Mouse (Mus musculus) granulocyte monocyte progenitor cell, adult 5-6 weeks (primary cell): ENCODE data around the gene Gp5. TPM values are rescaled to one million over a fixed set of nuclear protein-coding genes. Genes with fewer than 3 reads are reported as not detected.
A peak's percentile ranks its signal among the peaks of the same experiment; 100 is the strongest.
"Not testable (repeated sequence)": the region's sequence is repeated elsewhere in the genome, so short reads cannot be mapped to it uniquely, and the experiment has no call there.

Source experiments
- ATAC-seq: replicated peaks from 2 replicates; pipeline ENCODE4 v1.8.0; 2016; ENCODE audit warnings: mild to moderate bottlenecking, moderate TSS enrichment, inconsistent platforms; ENCODE audit not compliant: poor library complexity, severe bottlenecking
- total RNA-seq, 2 experiments: library from RNA; stranded (forward) in 1 of 2; stranded (reverse) in 1 of 2; fragments of 200-712, 200-1000 nt in 1 of 2; fragments of >200 nt in 1 of 2; fragmentation: Nextera tagmentation in 1 of 2; gene quantifications; 2 replicates each; pipeline ENCODE4 v1.2.3; 2014 to 2017

The Gp5 gene
- total RNA-seq (2014; fragmentation: Nextera tagmentation) (not detected in 2 replicates), total RNA-seq (2017) (1.4 TPM in 1 of 2 replicates, not detected in the other)

DNA sequence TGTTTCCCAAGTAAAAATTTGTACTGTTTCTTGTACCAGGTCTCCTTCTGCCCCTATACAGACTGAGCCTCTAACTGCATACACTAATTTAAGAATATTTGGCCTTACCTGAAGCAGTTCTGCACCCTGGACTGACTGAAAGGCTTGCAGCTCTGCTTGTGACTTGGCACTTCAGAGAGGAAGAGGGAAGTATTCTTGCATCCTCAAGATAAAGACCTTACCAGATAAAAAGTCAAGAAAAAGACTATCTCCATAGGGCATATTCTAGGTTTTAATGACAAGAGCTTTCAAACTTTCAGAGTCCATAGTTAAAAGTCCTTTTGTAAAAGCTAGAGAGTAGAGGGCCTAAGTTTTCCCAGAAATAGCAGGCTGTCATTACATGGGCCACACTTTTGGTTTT is at the start of gene Gp5:
Gp5 (minus strand) TSS at position 133 of the 400 bp plus-strand sequence.
- no peak for ATAC-seq

GRCm38 (mm10) chr16:30353489-30353888 is 42.9 kb upstream of the Gp5 start:
- ATAC-seq, result not testable (repeated sequence)

DNA sequence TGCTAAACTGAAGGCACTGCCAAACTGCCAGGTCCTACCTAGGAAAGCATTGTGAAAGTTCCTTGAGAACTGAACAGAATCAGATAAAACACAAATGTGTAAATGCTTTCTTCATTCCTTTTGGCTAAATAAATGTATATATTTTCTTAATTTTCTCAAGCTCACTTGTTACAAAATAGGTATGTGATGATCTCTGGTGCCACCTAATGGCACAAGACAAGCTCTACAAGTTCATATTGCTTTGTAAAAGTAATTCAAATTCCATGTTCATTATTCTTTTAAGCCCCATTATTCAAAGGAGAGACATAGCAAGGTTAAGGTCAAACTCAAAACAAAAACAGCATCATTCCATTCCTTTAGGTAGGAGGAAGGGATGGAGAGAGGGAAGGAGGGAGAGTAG is 3.7 kb upstream of the Gp5 start:
- ATAC-seq, result no peak

GRCm38 (mm10) chr16:30310171-30310515 is 436 bp downstream of the Gp5 start:
- no peak for ATAC-seq

DNA sequence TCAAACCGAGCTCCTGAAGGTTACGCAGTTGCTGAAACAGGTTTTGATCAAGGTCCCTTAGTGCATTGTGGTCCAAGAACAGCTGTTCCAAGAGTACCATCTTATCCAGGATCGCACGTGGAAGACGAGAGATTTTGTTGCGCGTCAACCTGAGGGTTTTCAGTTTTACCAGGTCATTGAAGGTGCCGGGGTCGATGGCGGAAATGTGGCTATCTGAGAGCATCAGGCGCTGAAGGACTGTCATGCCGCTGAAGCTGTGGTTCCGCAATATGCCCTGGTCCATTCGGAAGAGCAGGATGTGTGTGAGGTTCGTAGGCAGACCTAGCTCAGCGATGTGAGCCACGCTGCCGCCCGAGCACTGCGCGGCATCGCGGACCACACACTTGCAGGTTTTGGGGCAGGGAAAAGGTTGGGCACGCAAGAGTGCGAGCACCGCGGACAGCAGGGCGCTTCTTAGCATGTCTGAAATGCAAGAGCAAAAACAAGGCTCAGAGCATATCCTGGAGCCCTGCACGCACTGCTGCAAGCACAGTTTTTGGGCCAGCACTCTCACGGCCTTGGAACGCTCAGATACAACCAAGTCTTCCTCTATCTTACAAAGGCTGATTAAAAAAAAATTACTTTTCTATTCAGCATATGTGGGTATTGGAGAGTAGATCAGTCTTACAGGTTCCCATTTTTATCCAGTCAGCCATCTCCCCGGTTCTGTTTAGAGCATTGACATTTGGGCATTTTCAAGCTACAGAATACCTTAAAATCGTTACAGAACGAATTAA is 996 bp downstream of the Gp5 start:
- ATAC-seq, result peak; percentile 62

DNA sequence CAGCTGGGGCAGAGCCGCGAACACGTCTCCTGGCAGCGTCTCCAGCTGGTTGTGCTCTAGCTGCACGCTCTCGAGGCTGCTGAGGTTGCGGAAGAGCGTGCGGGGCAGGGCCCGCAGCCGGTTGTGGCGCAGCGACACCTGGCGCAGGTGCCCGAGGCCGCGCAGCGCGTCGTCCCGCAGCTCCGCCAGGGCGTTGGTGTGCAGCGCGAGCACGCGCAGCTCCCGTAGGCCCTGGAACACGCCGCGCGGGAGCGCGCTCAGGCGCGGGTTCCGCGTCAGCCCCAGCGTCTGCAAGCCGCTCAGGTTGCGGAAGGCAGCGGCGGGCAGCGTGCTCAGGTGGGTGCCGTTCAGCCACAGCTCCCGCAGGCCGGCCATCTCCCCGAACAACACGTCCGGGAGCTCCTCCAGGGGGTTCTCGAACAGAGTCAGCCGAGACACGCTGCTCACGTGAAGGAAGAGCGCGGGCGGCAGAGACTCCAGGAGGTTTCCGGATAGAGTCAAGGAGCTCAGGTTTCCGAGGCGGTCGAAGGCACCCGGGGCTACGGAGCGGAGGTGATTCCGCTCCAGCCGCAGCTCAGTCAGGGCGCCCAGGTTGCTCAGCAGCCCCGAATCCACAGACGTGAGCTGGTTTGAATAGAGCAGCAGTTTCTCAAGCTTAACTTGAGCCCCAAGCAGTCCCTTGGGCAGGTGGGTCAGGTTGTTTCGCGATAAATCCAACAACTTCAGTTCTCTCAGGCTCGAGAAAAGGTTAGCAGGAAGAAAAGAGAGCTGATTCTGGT is 1.8 kb downstream of the Gp5 start:
- peak; percentile 40 for ATAC-seq

DNA sequence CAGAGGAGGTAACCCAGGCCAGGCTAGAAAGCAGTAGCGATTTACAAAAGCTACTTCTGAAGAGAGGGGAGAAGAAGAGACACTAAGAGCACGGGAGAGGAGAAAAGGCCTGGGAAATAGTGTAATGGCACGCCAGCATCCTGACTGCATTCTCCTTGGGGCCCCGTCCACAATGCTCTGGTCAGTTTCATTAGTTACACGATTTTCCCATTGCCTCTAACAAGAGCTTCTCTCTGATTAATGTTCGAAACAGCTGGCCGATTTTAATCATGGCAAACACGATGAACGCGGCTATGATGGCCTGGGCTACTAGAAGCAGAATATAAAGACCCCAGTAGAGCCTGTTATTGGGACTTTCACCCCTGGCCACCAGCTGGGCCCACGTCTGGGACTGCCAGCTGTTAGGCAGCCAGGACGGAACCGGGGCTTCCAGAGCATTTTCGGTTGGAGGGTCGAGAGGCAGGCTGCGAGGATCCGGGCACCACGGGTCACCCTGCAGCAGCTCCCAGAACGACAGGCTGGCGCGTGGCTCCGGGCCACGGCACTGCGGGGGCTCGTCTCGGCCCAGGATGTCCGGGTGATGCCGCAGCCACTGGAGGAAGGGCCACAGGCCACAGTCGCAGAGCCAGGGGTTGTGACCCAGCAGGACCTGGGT is 2.5 kb downstream of the Gp5 start:
- peak; percentile 31 for ATAC-seq

DNA sequence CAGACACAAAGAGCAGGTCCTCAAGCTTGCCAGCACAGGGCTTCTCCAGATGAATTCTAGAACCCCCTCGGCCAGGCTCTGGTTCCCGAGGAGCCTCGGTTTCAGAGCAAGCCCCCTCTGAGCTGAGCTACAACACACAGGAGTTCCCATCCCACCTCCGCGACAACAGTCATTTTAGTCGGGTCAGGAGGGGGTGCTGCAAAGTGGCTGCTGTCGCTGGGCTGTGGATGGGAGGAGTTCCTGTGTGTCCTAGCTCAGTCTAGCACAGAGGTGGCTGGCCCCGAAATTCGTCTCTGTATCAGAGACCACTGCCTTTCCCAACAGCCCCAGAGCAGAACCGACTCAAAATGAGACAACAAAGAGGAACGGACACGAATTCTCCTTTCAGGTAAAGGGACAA is 3.3 kb downstream of the Gp5 start:
- no peak for ATAC-seq

DNA sequence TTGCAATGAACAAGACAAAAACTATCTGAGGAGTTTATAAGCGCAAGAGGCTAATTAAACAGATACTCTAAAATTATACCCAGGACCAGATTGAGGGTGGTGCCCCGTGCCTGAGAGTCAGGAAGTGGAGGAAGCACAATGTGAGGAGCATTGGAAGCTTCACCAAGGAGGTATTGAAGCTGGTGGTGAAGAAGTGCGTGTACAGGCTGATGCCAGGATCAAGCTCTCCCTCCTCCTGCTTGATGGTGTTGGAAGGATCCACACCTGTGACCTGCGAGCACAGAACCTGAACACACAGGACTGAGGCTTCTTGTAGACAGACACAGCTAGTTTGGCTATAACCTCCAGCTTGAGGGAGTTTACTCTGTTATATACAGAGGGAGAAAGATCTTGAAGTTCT is 4.5 kb downstream of the Gp5 start:
- no peak for ATAC-seq

- ATAC-seq, result no peak
These were observed 6.3 kb downstream of the Gp5 start for GRCm38 (mm10) chr16:30304236-30304635.

- ATAC-seq, result no peak
These were observed 7.2 kb downstream of the Gp5 start for GRCm38 (mm10) chr16:30303411-30303810.

- peak; percentile 47 for ATAC-seq
These were observed 7.9 kb downstream of the Gp5 start for GRCm38 (mm10) chr16:30302686-30303085.

GRCm38 (mm10) chr16:30299711-30300277 is 10.8 kb downstream of the Gp5 start:
- ATAC-seq, result no peak

DNA sequence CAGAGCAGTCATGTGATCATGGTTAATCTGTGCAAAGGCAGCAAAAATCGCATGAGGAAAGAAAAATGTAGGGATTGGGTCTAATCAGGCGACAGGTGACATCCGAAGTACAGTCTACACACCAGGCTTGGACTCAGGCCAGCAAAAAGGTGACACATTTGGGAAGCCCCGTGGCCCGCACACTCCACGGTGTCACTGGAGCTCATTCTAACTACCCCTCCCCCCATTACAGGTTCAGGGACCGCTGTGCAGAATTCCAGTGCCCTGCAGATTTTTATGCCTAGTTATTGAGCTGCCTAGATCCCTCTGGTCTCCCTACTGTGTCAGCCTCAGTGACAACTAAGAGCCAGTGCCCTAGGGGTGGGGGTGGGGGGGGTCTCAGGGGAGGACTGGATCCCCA is 13.1 kb downstream of the Gp5 start:
- no peak for ATAC-seq

GRCm38 (mm10) chr16:30296601-30297275 is 13.8 kb downstream of the Gp5 start:
- ATAC-seq, result no peak

GRCm38 (mm10) chr16:30295106-30295505 is 15.5 kb downstream of the Gp5 start:
- ATAC-seq, result no peak

GRCm38 (mm10) chr16:30290436-30290835 is 20.1 kb downstream of the Gp5 start:
- no peak for ATAC-seq

- ATAC-seq, result no peak
These were observed 24.9 kb downstream of the Gp5 start for GRCm38 (mm10) chr16:30285701-30286100.

GRCm38 (mm10) chr16:30283743-30284337 is 26.7 kb downstream of the Gp5 start:
- peak; percentile 74 for ATAC-seq
